Mouse (Mus musculus) layer of hippocampus, postnatal 14 days (tissue): ENCODE results near the gene Tssk1. TPM values are rescaled to one million over a fixed set of nuclear protein-coding genes. Genes with fewer than 3 reads are reported as not detected.

Experiments used
- DNase-seq, 2 experiments: peaks; one replicate each; pipeline ENCODE4 v3.0.0; 2021 to 2022; ENCODE audit warnings: low spot score in 2 of 2, mixed read lengths in 1 of 2
- long read RNA-seq, 2 experiments: library from polyadenylated mRNA; stranded (forward); transcript quantifications; one replicate each; pipeline ENCODE4 v2.0.0; 2021
- total RNA-seq, 2 experiments: library from RNA; stranded (reverse); gene quantifications; 2 replicates each; pipeline ENCODE4 v1.2.3; 2021

The Tssk1 gene
- total RNA-seq: not detected
- long read RNA-seq, experiment 1: 0 reads
- long read RNA-seq, experiment 2: 0 reads

DNA sequence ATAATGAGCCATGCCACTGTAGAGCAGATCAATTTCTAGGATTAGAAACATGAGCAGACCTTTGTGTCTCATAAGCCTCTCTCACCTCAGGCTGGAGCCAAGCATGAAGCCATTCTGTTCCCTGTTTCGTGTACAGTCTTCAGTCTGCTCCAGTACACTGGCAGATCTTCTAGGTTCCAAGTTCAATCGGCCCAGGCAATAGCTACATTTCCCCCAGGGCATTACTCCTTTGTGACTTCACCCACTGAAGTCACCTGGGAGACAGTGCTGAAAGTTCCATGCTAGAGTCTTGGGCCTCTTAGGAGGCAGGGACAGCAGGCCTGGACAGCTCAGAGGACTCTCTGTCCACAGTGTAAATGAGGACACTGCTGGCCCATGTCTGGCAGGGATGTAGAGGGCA is at the start of gene Tssk1:
Gene Tssk1 (plus strand): TSS at position 301 of the 400 bp plus-strand sequence.
- DNase-seq: no peak

DNA sequence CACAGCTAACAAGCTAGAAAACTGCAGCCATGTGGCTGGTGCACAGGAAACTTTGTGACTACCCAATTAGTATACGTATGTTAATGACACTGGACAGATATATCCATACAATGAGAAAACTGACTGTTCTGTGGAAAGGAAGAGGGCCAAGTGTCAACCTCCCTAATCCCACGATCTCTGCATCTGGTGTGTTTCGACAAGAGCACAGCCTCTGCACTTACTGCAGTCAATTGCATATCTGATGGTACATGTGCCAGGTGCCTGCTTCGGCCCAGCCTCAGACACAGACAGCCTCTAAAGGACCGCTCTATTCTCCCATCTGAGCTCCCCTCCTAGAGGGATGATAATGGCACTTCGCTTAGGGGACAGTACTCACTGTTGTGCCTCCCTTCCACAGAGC is 45.6 kb upstream of the Tssk1 start:
- no peak for DNase-seq

DNA sequence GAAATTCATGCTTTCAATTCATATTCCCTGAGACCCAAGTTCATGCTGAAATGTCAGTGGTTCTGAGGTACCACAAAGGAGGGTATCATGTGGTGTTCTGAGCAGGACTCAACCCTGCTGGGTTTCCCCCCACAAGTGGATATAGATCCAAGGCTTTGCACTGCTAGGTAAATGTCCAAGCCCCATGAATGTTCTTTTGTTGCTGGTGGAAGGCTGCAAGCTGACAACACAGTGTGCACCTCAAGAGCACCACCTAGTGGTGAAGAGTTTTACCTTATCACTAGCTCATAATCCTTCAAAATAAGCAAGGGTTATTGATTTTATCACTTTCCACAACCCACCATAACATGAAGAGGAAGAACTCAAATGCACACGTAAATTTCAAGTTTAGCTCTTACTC is 45.1 kb upstream of the Tssk1 start:
- peak in 1 of 2 experiments; percentile 83 for DNase-seq

- no peak for DNase-seq
These were observed 44.5 kb upstream of the Tssk1 start for GRCm38 (mm10) chr16:17849486-17849885.

DNA sequence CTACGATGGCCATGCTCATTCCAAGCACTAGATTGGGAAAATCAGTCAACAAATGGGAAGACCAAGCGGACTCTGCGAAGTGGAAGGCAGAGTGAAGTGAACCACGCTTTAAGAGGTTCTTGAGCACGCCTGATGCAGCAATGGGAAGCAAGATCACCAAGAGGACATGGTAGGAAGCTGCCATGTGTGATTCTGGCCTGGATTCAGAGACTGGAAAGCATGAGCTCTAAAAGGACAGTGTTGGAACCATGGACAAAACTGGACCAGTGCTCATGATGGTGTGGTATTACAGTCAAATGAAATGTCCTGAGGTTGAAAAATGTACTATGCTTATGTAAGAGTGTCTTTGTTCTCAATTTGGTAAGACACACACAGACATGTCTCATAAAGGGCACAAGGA is 42.7 kb upstream of the Tssk1 start:
- DNase-seq: no peak

DNA sequence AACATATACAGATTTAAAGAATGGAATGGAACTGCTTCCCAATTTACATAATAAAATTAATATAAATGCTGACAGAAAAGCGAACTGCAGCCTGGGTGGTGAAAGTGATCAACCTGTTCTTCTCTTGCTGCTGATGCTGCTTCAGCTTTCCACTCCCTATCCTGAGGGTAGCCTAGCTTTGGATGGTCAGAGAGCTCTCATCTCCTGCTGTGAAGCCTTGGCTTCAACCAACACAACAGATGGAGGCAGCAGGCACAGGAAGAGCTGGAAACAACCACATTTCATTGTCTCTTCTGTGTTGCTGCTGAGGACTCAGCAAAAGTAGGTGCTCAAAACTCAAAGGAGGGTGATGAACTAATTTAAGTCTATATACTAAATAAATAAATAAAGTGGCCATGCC is 42.2 kb upstream of the Tssk1 start:
- peak in 1 of 2 experiments; percentile 55 for DNase-seq

- no peak for DNase-seq
These were observed 40.8 kb upstream of the Tssk1 start for GRCm38 (mm10) chr16:17853263-17853662.

- DNase-seq: no peak
These were observed 36.9 kb upstream of the Tssk1 start for GRCm38 (mm10) chr16:17857157-17857556.

DNA sequence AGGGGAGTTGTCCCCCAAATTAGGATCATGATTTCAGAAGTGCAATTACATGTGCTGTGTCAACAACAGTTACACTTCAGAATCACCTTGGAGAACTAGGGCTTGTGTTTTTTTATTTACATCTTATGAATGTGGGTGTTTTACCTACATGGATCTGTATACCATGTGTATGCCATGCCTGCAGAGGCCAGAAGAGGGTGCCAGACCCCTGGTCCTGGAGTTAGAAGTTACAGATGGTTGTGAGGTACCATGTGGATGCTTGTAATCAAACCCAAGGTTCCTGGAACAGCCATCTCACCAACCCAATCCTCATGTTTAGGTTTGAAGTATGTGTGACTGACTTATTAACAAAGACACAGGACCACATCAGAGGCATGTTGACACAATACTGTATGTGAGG is 35.4 kb upstream of the Tssk1 start:
- DNase-seq: no peak

- DNase-seq: no peak
These were observed 28.7 kb upstream of the Tssk1 start for GRCm38 (mm10) chr16:17865293-17865692.

DNA sequence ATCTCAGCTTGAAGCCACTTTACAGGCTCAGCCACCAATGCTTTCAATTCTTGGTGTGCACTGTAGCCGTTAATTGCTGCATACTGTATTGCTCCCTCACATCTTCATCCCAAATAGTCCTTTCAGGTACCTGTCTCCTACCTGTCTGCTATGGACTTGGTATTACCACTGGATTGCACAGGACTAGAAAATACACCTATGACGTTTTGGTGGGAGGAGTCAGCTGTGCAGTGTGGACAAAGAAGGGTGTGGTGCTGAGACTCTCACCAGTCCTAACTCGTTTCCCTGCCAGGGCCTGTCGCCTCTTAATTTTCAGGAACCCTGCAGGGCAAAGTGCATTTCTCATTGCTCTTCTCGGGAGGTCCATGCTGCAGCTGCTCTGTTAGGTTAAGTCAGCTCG is 28.3 kb upstream of the Tssk1 start:
- no peak for DNase-seq

DNA sequence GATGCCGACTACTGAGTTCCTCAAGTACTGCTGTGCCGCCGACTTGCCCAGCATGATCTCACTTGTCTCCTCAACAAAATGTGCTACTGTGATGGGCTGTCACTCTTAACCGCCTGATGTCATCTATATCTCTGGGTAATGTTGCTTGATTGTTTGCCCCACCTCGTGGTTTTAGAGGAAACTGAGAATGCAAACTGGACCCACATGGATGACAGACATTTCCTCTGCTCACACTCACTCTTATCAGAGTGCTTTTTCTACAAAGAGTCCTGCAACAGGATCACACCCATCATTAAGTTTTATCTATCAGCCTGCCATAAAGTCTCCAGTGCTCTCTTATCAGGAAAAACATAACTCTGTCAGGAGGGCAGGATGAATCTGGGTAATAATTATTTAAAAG is 22.8 kb upstream of the Tssk1 start:
- DNase-seq: no peak

- no peak for DNase-seq
These were observed 21.0 kb upstream of the Tssk1 start for GRCm38 (mm10) chr16:17872995-17873394.

- no peak for DNase-seq
These were observed 18.8 kb upstream of the Tssk1 start for GRCm38 (mm10) chr16:17875174-17875573.

DNA sequence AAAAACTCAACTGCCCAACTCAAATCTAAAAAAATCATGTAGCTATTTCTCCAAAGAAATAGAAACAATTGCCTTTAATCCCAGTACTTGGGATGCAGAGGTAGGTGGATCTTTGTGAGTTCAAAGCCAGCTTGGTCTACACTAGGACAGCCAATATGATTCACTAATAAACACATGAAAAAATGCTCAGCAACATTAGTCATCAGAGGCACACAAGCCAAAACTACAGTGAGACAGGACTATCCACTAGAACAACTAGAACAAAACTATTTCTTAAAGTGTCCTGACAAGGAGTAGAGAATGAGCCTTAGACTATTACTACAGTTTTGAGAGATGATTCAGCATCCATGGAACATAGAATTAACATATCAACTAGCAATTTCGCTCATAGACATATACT is 17.9 kb upstream of the Tssk1 start:
- no peak for DNase-seq

DNA sequence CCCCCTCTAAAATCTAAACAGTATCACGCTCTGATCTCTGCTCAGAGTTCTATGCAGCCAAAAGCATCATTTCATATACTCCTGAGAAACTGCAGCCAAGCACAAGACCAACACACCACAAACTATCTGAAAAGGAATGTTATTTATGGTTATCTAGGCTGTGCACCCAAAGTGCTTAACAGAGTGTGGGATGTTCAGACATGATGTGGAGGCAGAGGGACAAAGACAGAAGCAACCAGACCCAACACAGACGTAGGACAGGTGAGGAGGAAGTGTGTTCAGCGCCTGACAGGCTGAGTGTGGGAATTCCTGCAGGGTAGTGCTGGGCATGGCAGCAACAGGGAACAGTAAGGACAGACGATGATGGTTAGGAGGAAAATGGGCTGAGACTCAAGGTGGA is 14.5 kb upstream of the Tssk1 start:
- no peak for DNase-seq

DNA sequence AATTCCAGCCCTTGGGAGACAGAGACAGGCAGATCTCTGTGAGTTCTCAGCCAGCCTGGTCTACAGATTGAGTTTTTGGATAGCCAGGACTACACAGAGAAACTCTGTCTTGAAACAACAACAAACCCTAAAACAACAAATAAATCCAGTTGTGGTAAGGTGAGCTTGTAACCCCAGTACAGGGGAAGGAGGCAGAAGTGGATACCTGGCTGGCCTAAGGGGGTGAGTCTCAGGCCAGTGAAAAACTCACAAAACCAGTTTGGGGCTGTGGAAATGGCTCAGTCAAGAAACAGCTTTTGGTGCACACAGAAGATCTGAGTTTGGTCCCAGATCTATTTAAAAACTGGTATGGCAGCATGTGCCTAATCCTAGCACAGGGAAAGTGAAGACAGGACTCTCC is 11.8 kb upstream of the Tssk1 start:
- no peak for DNase-seq

DNA sequence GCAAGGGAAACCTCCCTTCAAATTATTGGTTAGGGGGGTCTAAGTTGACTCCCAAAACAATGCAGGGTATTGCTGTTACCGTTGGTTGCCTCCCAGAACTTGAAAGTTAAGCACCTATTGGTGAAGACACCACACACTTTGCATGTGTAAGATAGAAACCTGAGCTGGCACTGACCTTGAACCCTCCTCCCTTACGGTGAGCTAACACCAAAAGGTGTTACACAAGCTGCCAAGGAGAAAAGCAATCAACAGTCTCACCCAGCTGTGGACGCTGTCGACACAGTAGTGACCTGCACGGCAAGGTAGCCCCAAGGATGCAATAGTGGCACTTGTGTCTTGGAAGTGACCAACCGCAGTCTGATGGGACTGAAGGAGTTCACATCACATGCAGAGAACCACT is 9.9 kb upstream of the Tssk1 start:
- DNase-seq: no peak

DNA sequence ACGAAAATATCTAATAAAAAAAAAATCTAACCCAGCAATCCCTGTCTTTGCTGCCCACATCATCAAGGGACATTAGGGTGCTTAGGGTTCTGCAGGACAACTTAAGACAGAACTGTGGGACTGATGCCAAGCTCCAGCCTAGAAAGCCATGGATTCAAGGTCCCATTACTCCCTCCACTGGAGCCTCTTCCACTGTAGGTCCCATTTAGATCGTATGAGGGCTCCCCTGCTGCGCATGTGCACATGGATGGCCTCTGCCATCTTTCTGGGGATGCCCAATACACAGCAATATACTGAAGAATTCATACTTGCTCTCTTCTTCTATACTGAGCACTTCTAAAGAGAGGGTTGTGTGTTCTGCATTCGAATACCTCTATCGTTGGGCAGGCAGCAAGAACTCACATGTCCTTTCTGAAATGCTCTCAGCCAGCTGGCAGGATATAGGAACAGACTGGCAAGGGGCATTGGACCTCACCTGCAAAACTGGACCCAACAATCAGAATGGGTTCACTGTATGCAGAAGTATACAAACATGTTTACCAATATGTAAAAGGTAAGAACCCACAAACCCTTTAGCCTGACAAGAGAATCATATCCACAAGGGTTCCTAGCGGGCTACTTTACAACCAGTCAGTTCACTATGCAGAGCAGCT is 4.2 kb upstream of the Tssk1 start:
- DNase-seq: no peak

GRCm38 (mm10) chr16:17890342-17890727 is 3.7 kb upstream of the Tssk1 start:
- DNase-seq: no peak

- peak; percentile 55 to 60 for DNase-seq
These were observed 3.0 kb upstream of the Tssk1 start for GRCm38 (mm10) chr16:17890917-17891566.

GRCm38 (mm10) chr16:17891567-17891959 is 2.5 kb upstream of the Tssk1 start, which contains the start of gene Gm20518:
TSS of gene Gm20518 (minus strand) at chr16:17891671.
- DNase-seq: peak; percentile 98 to 99

- no peak for DNase-seq
These were observed 1.4 kb upstream of the Tssk1 start for GRCm38 (mm10) chr16:17892606-17893005.
